ENCODE assay signal across 33 mouse cellular contexts in genomic region chr7:127011051-127011450, GRCm38 (mm10). TPM values are rescaled to one million over a fixed set of nuclear protein-coding genes. Genes with fewer than 3 reads are reported as not detected.
A peak's percentile ranks its signal among the peaks of the same experiment; 100 is the strongest.
DNase-seq lines count a peak whose midpoint lies in the region; ATAC-seq and TF ChIP-seq lines count a peak whose summit lies in the region.
"Had no signal": no experiment of that assay in that cellular context is flagged by ENCODE, and none has a peak within 500 bp of the region (broad histone marks: within the 10 kb centered on the region; RNA-seq: fewer than 3 reads in every experiment).

No protein-coding gene starts in this region.

- H3K36me3 ChIP-seq in intestine, embryonic 16.5 days (ENCODE audit: control insufficient read depth, insufficient read depth, low read length) = peaks cover 8% of the 10 kb centered on the region; the same call in 1 of the 2 replicates
- peaks cover 16% of the 10 kb centered on the region for H3K36me3 ChIP-seq in liver, embryonic 15.5 days (replicated peaks)

- no peak overlapping the region for H3K4me2 ChIP-seq in intestine, embryonic 16.5 days (ENCODE audit: low read depth, low read length)
- no peak overlapping the region for H3K4me2 ChIP-seq in liver, embryonic 15.5 days
- H3K4me2 ChIP-seq: embryonic facial prominence, embryonic 15.5 days; forebrain, embryonic 13.5 days; heart, embryonic 12.5 days; hindbrain, embryonic 15.5 days; limb, embryonic 13.5 days; midbrain, embryonic 12.5 days; neural tube, embryonic 12.5 days; stomach, embryonic 15.5 days had no signal

- WGBS in cerebellum, adult 2 months = 93% methylated on average over 2 of the region's 2 CpGs
- 87% methylated on average over 2 of the region's 2 CpGs for WGBS in intestine, embryonic 16.5 days
- WGBS in liver, embryonic 15.5 days (ENCODE audit: insufficient replicate concordance) = 74% methylated on average over 2 of the region's 2 CpGs

- TF ChIP-seq POLR2A in cerebellum, adult 2 months (IDR thresholded peaks at IDR 0.05; ENCODE audit: borderline replicate concordance, insufficient read depth, low read length) = 0 out of 2 replicates have a peak, but pooled peaks have one; percentile 7

- H3K4me3 ChIP-seq in cerebellum, adult 2 months (replicated peaks; ENCODE audit: insufficient read depth, low read depth, low read length) = no peak overlapping the region
- H3K4me3 ChIP-seq in intestine, embryonic 16.5 days (ENCODE audit: low read length) = no peak overlapping the region
- H3K4me3 ChIP-seq in liver, embryonic 15.5 days (replicated peaks) = no peak overlapping the region
- H3K4me3 ChIP-seq: embryonic facial prominence, embryonic 10.5 days; embryonic facial prominence, embryonic 15.5 days; forebrain, embryonic 13.5 days; heart, adult 2 months; heart, embryonic 12.5 days; hindbrain, embryonic 15.5 days; limb, embryonic 13.5 days; midbrain, embryonic 12.5 days; myocyte; neural tube, embryonic 12.5 days; stomach, embryonic 15.5 days had no signal

- no peak for ATAC-seq in intestine, embryonic 16.5 days
- ATAC-seq in liver, embryonic 15.5 days (ENCODE audit: insufficient read depth) = no peak
- no peak for ATAC-seq in granulocyte monocyte progenitor cell, adult 5-6 weeks (replicated peaks; ENCODE audit: poor library complexity, severe bottlenecking)
- ATAC-seq: forebrain, embryonic 13.5 days; inflammation-experienced regulatory T-cells, adult 6 months; lung, postnatal 0 days had no signal

- no peaks in the 10 kb centered on the region for H3K27me3 ChIP-seq in cerebellum, adult 2 months (ENCODE audit: control insufficient read depth, insufficient read depth, low read length)
- H3K27me3 ChIP-seq in intestine, embryonic 16.5 days (replicated peaks; ENCODE audit: control insufficient read depth, insufficient read depth, low read length) = no peaks in the 10 kb centered on the region
- no peaks in the 10 kb centered on the region for H3K27me3 ChIP-seq in liver, embryonic 15.5 days
- H3K27me3 ChIP-seq: embryonic facial prominence, embryonic 15.5 days; forebrain, embryonic 13.5 days; heart, embryonic 12.5 days; hindbrain, embryonic 15.5 days; limb, embryonic 13.5 days; midbrain, embryonic 12.5 days; neural tube, embryonic 12.5 days; stomach, embryonic 15.5 days had no signal

- H3K27ac ChIP-seq in cerebellum, adult 2 months (ENCODE audit: insufficient read depth, low read length) = peak overlapping the region; percentile 2; the same call in 1 of the 2 replicates
- H3K27ac ChIP-seq in intestine, embryonic 16.5 days (ENCODE audit: low read length) = peak overlapping the region; percentile 26; the same call in 1 of the 2 replicates
- peak overlapping the region; percentile 34; the same call in 1 of the 2 replicates for H3K27ac ChIP-seq in liver, embryonic 15.5 days (replicated peaks)
- H3K27ac ChIP-seq: embryonic facial prominence, embryonic 10.5 days; embryonic facial prominence, embryonic 15.5 days; forebrain, embryonic 13.5 days; heart, adult 2 months; hindbrain, embryonic 15.5 days; kidney, postnatal 0 days; limb, embryonic 13.5 days; midbrain, embryonic 12.5 days; neural tube, embryonic 12.5 days; stomach, embryonic 15.5 days had no signal

- no peak for TF ChIP-seq CTCF in cerebellum, adult 2 months (IDR thresholded peaks at IDR 0.05; ENCODE audit: borderline replicate concordance, insufficient read depth, low read depth, low read length)

- H3K9ac ChIP-seq in intestine, embryonic 16.5 days (ENCODE audit: low read depth, low read length) = no peak overlapping the region
- no peak overlapping the region for H3K9ac ChIP-seq in liver, embryonic 15.5 days
- H3K9ac ChIP-seq: embryonic facial prominence, embryonic 15.5 days; forebrain, embryonic 13.5 days; heart, embryonic 12.5 days; hindbrain, embryonic 15.5 days; limb, embryonic 13.5 days; midbrain, embryonic 12.5 days; neural tube, embryonic 12.5 days; stomach, embryonic 15.5 days had no signal

- H3K4me1 ChIP-seq in cerebellum, adult 2 months (ENCODE audit: control insufficient read depth, insufficient read depth, low read length) = peaks cover 58% of the 10 kb centered on the region
- peaks cover 35% of the 10 kb centered on the region for H3K4me1 ChIP-seq in intestine, embryonic 16.5 days (ENCODE audit: control insufficient read depth, insufficient read depth, low read length)
- peaks cover 77% of the 10 kb centered on the region for H3K4me1 ChIP-seq in liver, embryonic 15.5 days (replicated peaks)

- no peaks in the 10 kb centered on the region for H3K9me3 ChIP-seq in intestine, embryonic 16.5 days (ENCODE audit: control insufficient read depth, low read length)
- no peaks in the 10 kb centered on the region for H3K9me3 ChIP-seq in liver, embryonic 15.5 days (replicated peaks)
- H3K9me3 ChIP-seq: embryonic facial prominence, embryonic 10.5 days; embryonic facial prominence, embryonic 15.5 days; forebrain, embryonic 13.5 days; heart, embryonic 12.5 days; hindbrain, embryonic 15.5 days; limb, embryonic 13.5 days; midbrain, embryonic 12.5 days; neural tube, embryonic 12.5 days; stomach, embryonic 15.5 days had no signal

- DNase-seq in cerebellum, adult 2 months = no peak
- DNase-seq in cerebellum, adult 9-11 months = no peak
- peak; percentile 32 for DNase-seq in 416B (ENCODE audit: low read depth)
- no peak for DNase-seq in ovary, postnatal 36 days (ENCODE audit: low spot score)
- no peak for DNase-seq in cerebellum, adult 9-10 months
- DNase-seq: adrenal gland, postnatal 14 days; gastrocnemius, postnatal 25 days; heart, adult 2 months; heart, postnatal 4 days; kidney, adult 8-10 months; kidney, postnatal 4 days; layer of hippocampus, adult 9-11 months; lung, adult 18-20 months; right cerebral cortex, postnatal 4 days had no signal

RNA-seq across cellular contexts. Expression of gene Mvp, which starts 3.4 kb away (rescaled TPM):
- 19.9 and 21.0 TPM in 2 replicates for polyA plus RNA-seq in cerebellum, adult 2 months (2012; rRNA removed)
- 73.7 and 84.9 TPM in 2 replicates for polyA plus RNA-seq in intestine, embryonic 16.5 days (2015; fragmentation: Nextera tagmentation; extraction: Ambion mirVana)
- 9.2 TPM in 2 replicates for polyA plus RNA-seq in liver, embryonic 15.5 days (2015; fragmentation: Nextera tagmentation; extraction: Ambion mirVana)
- total RNA-seq in granulocyte monocyte progenitor cell, adult 5-6 weeks (2014; fragmentation: Nextera tagmentation) = 9.8 and 13.1 TPM in 2 replicates
- total RNA-seq in granulocyte monocyte progenitor cell, adult 5-6 weeks (2017) = 17.7 and 22.1 TPM in 2 replicates

RNA-seq across cellular contexts. Expression of gene Pagr1b, which starts 5.2 kb away (rescaled TPM):
- 2.8 and 5.2 TPM in 2 replicates for polyA plus RNA-seq in cerebellum, adult 2 months (2012; rRNA removed)
- 0.78 and 2.5 TPM in 2 replicates for polyA plus RNA-seq in intestine, embryonic 16.5 days (2015; fragmentation: Nextera tagmentation; extraction: Ambion mirVana)
- not detected in 2 replicates for polyA plus RNA-seq in liver, embryonic 15.5 days (2015; fragmentation: Nextera tagmentation; extraction: Ambion mirVana)
- not detected in 2 replicates for total RNA-seq in granulocyte monocyte progenitor cell, adult 5-6 weeks (2014; fragmentation: Nextera tagmentation)
- total RNA-seq in granulocyte monocyte progenitor cell, adult 5-6 weeks (2017) = 10.5 TPM in 1 of 2 replicates, not detected in the other
- total RNA-seq: gastrocnemius, postnatal 25 days; heart, adult 2 months; left cerebral cortex, adult 18-20 months had no signal
- polyA plus RNA-seq: embryonic facial prominence, embryonic 10.5 days; heart, adult 2 months; heart, embryonic 12.5 days; heart, postnatal 0 days; hindbrain, embryonic 15.5 days; inflammation-experienced regulatory T-cells, adult 6 months; midbrain, postnatal 0 days; neural tube, embryonic 12.5 days; stomach, embryonic 15.5 days had no signal

RNA-seq across cellular contexts. Expression of gene Pagr1a, which starts 6.1 kb away (rescaled TPM):
- polyA plus RNA-seq in cerebellum, adult 2 months (2012; rRNA removed) = 91.6 and 105 TPM in 2 replicates
- 69.8 and 82.7 TPM in 2 replicates for polyA plus RNA-seq in intestine, embryonic 16.5 days (2015; fragmentation: Nextera tagmentation; extraction: Ambion mirVana)
- 32.8 and 39.1 TPM in 2 replicates for polyA plus RNA-seq in liver, embryonic 15.5 days (2015; fragmentation: Nextera tagmentation; extraction: Ambion mirVana)
- 17.5 and 50.8 TPM in 2 replicates for total RNA-seq in granulocyte monocyte progenitor cell, adult 5-6 weeks (2014; fragmentation: Nextera tagmentation)
- total RNA-seq in granulocyte monocyte progenitor cell, adult 5-6 weeks (2017) = 3.4 and 27.2 TPM in 2 replicates
- total RNA-seq: midbrain, postnatal 0 days had no signal

RNA-seq across cellular contexts. Expression of gene Gm42742, which starts 9.8 kb away (rescaled TPM):
- 362 and 365 TPM in 2 replicates for polyA plus RNA-seq in cerebellum, adult 2 months (2012; rRNA removed)
- 21.9 and 23.5 TPM in 2 replicates for polyA plus RNA-seq in intestine, embryonic 16.5 days (2015; fragmentation: Nextera tagmentation; extraction: Ambion mirVana)
- polyA plus RNA-seq in liver, embryonic 15.5 days (2015; fragmentation: Nextera tagmentation; extraction: Ambion mirVana) = 3.6 and 4.0 TPM in 2 replicates
- 2.3 and 28.3 TPM in 2 replicates for total RNA-seq in granulocyte monocyte progenitor cell, adult 5-6 weeks (2014; fragmentation: Nextera tagmentation)
- total RNA-seq in granulocyte monocyte progenitor cell, adult 5-6 weeks (2017) = 32.7 and 35.4 TPM in 2 replicates

RNA-seq across cellular contexts. Expression of gene Prrt2, which starts 10.0 kb away (rescaled TPM):
- 600 and 672 TPM in 2 replicates for polyA plus RNA-seq in cerebellum, adult 2 months (2012; rRNA removed)
- 2.9 and 3.8 TPM in 2 replicates for polyA plus RNA-seq in intestine, embryonic 16.5 days (2015; fragmentation: Nextera tagmentation; extraction: Ambion mirVana)
- 0.13 and 0.56 TPM in 2 replicates for polyA plus RNA-seq in liver, embryonic 15.5 days (2015; fragmentation: Nextera tagmentation; extraction: Ambion mirVana)
- 1.8 and 6.9 TPM in 2 replicates for total RNA-seq in granulocyte monocyte progenitor cell, adult 5-6 weeks (2014; fragmentation: Nextera tagmentation)
- 0.43 and 1.6 TPM in 2 replicates for total RNA-seq in granulocyte monocyte progenitor cell, adult 5-6 weeks (2017)
- polyA plus RNA-seq: myocyte had no signal
